Mouse (Mus musculus) cerebellum, adult 2 months (tissue): ENCODE measurements around the gene Ldhc. TPM values are rescaled to one million over a fixed set of nuclear protein-coding genes. Genes with fewer than 3 reads are reported as not detected.
A peak's percentile ranks its signal among the peaks of the same experiment; 100 is the strongest.

Experiments
- DNase-seq, 2 experiments: peaks; one replicate each; pipeline ENCODE4 v3.0.0; 2021
- H3K27ac ChIP-seq: fragments of 200-500 bp; 2 replicates; pipeline ENCODE4 v1.5.1; 2012; ENCODE audit warnings: low read length, control low read depth, inconsistent platforms; ENCODE audit not compliant: insufficient read depth
- H3K27me3 ChIP-seq: fragments of 200-500 bp; 2 replicates; pipeline ENCODE4 v1.6.1; 2012; ENCODE audit warnings: inconsistent platforms, mild to moderate bottlenecking, low read length, moderate library complexity; ENCODE audit not compliant: control insufficient read depth, insufficient read depth
- H3K4me1 ChIP-seq: fragments of 200-500 bp; 2 replicates; pipeline ENCODE4 v1.6.1; 2011; ENCODE audit warnings: low read length; ENCODE audit not compliant: control insufficient read depth, insufficient read depth
- H3K4me3 ChIP-seq: fragments of 200-500 bp; replicated peaks from 2 replicates; pipeline ENCODE3; 2011; ENCODE audit warnings: mild to moderate bottlenecking, low read depth, low read length, control low read depth; ENCODE audit not compliant: insufficient read depth
- CTCF ChIP-seq: fragments of 200-500 bp; IDR thresholded peaks from 2 replicates; pipeline ENCODE4 v1.5.1; 2011; ENCODE audit warnings: low read depth, mild to moderate bottlenecking, control low read depth, low read length, moderate library complexity, borderline replicate concordance; ENCODE audit not compliant: insufficient read depth
- POLR2A ChIP-seq: fragments of 200-500 bp; IDR thresholded peaks from 2 replicates; pipeline ENCODE4 v1.6.1; 2011; ENCODE audit warnings: low read length, control low read depth, borderline replicate concordance; ENCODE audit not compliant: insufficient read depth
- WGBS: fragments of 180-500 bp; shearing (Covaris S2); methylation state at CpG from one replicate; pipeline ENCODE4 v1.1.7; 2018; 5-methylcytosine and 5-hydroxymethylcytosine counted together
- polyA plus RNA-seq: library from polyadenylated mRNA; depleted of rRNA; stranded (reverse); fragments of >200 nt; gene quantifications from 2 replicates; pipeline ENCODE4 v1.2.3, GENCODE M21; 2012

Ldhc gene
- polyA plus RNA-seq, 1 experiment = not detected

- H3K4me1 ChIP-seq = peaks cover 14% of the 10 kb centered on the region
- H3K27me3 ChIP-seq = no peaks in the 10 kb centered on the region
- H3K4me3 ChIP-seq = no peak overlapping the region
- 91% methylated on average over 5 of the region's 5 CpGs for WGBS
- no peak for DNase-seq
- peak overlapping the region; percentile 90; the same call in 1 of the 2 replicates for H3K27ac ChIP-seq
- TF ChIP-seq POLR2A (no peak), CTCF (no peak)
These were observed 21.1 kb upstream of the Ldhc start for GRCm38 (mm10) chr7:46839861-46840260.

GRCm38 (mm10) chr7:46840326-46840725, 20.7 kb upstream of the Ldhc start:
- Histone ChIP-seq H3K27ac (no peak overlapping the region), H3K27me3 (no peaks in the 10 kb centered on the region), H3K4me1 (peaks cover 14% of the 10 kb centered on the region), H3K4me3 (no peak overlapping the region)
- no peak for DNase-seq
- TF ChIP-seq CTCF = no peak
- WGBS = 87% methylated on average over 4 of the region's 4 CpGs

GRCm38 (mm10) chr7:46840787-46841525, 20.0 kb upstream of the Ldhc start, which contains the start of gene Ldha:
Gene Ldha, plus strand, starts transcription at chr7:46841475.
- no peak for TF ChIP-seq POLR2A
- TF ChIP-seq CTCF = no peak
- Histone ChIP-seq H3K27ac (no peak within 1 kb of the TSS), H3K27me3 (no peaks in the 10 kb centered on the region), H3K4me3 (no peak within 1 kb of the TSS), H3K4me1 (peaks cover 14% of the 10 kb centered on the region)
- WGBS = 52% methylated on average over 6 of the region's 6 CpGs
- no peak for DNase-seq

GRCm38 (mm10) chr7:46842278-46842677, 18.7 kb upstream of the Ldhc start:
- no peak overlapping the region for H3K4me3 ChIP-seq
- 61% methylated on average over 5 of the region's 5 CpGs for WGBS
- no peak overlapping the region for H3K27ac ChIP-seq
- peaks cover 14% of the 10 kb centered on the region for H3K4me1 ChIP-seq
- no peak for TF ChIP-seq CTCF
- no peak for TF ChIP-seq POLR2A
- DNase-seq = no peak
- H3K27me3 ChIP-seq = no peaks in the 10 kb centered on the region

- Histone ChIP-seq H3K27ac (no peak overlapping the region), H3K4me3 (no peak overlapping the region), H3K4me1 (peaks cover 12% of the 10 kb centered on the region), H3K27me3 (no peaks in the 10 kb centered on the region)
- WGBS = 95% methylated on average over 4 of the region's 4 CpGs
- DNase-seq = no peak
- no peak for TF ChIP-seq POLR2A
- TF ChIP-seq CTCF = no peak
These were observed 17.4 kb upstream of the Ldhc start for GRCm38 (mm10) chr7:46843576-46843975.

GRCm38 (mm10) chr7:46845211-46845977, 15.6 kb upstream of the Ldhc start:
- peak overlapping the region; percentile 72 for H3K27ac ChIP-seq
- H3K4me1 ChIP-seq = no peaks in the 10 kb centered on the region; the same call in 1 of the 2 replicates
- TF ChIP-seq POLR2A (peak; percentile 97), CTCF (no peak)
- 1% methylated on average over 51 of the region's 51 CpGs for WGBS
- no peaks in the 10 kb centered on the region for H3K27me3 ChIP-seq
- peak overlapping the region; percentile 93 for H3K4me3 ChIP-seq
- DNase-seq = peak; percentile 92

GRCm38 (mm10) chr7:46845978-46846485, 15.0 kb upstream of the Ldhc start:
- peak in 1 of 2 experiments; percentile 37 for DNase-seq
- no peak for TF ChIP-seq POLR2A
- no peak for TF ChIP-seq CTCF
- Histone ChIP-seq H3K27ac (peak overlapping the region; percentile 72), H3K4me3 (peak overlapping the region; percentile 93), H3K4me1 (no peaks in the 10 kb centered on the region; the same call in 1 of the 2 replicates), H3K27me3 (no peaks in the 10 kb centered on the region)
- WGBS = under 1% methylated on average over 36 of the region's 36 CpGs
